Mouse (Mus musculus) stomach, embryonic 15.5 days (tissue): ENCODE measurements around the gene Dohh. TPM values are rescaled to one million over a fixed set of nuclear protein-coding genes. Genes with fewer than 3 reads are reported as not detected.

Experiments
- ATAC-seq: fragments of 200-750 bp; cut with Nextera tagmentation; 2 replicates; pipeline ENCODE4 v1.8.0; 2017; ENCODE audit warnings: low read depth, moderate number of reproducible peaks, moderate TSS enrichment; ENCODE audit not compliant: insufficient read depth, low FRiP score
- H3K27ac ChIP-seq: fragments of 300-500 bp; sonication (generic); 2 replicates; pipeline ENCODE4 v1.5.1; 2015; ENCODE audit warnings: mild to moderate bottlenecking, inconsistent platforms
- H3K27me3 ChIP-seq: fragments of 300-500 bp; sonication (generic); replicated peaks from 2 replicates; pipeline ENCODE4 v1.6.1; 2015; ENCODE audit warnings: inconsistent platforms
- H3K36me3 ChIP-seq: fragments of 300-500 bp; sonication (generic); 2 replicates; pipeline ENCODE4 v1.6.1; 2015; ENCODE audit warnings: inconsistent platforms
- H3K4me1 ChIP-seq: fragments of 300-500 bp; sonication (generic); 2 replicates; pipeline ENCODE4 v1.6.1; 2015; ENCODE audit warnings: inconsistent platforms
- H3K4me2 ChIP-seq: fragments of 300-500 bp; sonication (generic); 2 replicates; pipeline ENCODE4 v1.6.1; 2015; ENCODE audit warnings: mild to moderate bottlenecking, inconsistent platforms
- H3K4me3 ChIP-seq: fragments of 300-500 bp; sonication (generic); replicated peaks from 2 replicates; pipeline ENCODE4 v1.5.1; 2015; ENCODE audit warnings: inconsistent platforms
- H3K9ac ChIP-seq: fragments of 300-500 bp; sonication (generic); 2 replicates; pipeline ENCODE4 v1.6.1; 2015; ENCODE audit warnings: inconsistent platforms
- H3K9me3 ChIP-seq: fragments of 300-500 bp; sonication (generic); 2 replicates; pipeline ENCODE4 v1.6.1; 2016; ENCODE audit warnings: inconsistent platforms
- WGBS: fragments of 180-500 bp; shearing (Covaris S2); methylation state at CpG from one replicate; pipeline ENCODE4 v1.1.7; 2015; 5-methylcytosine and 5-hydroxymethylcytosine counted together
- polyA plus RNA-seq: library from polyadenylated mRNA; unstranded; fragments of >200 nt; fragmentation: Nextera tagmentation; extraction: Ambion mirVana; gene quantifications from 2 replicates; pipeline ENCODE4 v1.2.1, GENCODE M21; 2015

The Dohh gene
- polyA plus RNA-seq, 1 experiment from 2014 or later = 78.9 TPM

DNA sequence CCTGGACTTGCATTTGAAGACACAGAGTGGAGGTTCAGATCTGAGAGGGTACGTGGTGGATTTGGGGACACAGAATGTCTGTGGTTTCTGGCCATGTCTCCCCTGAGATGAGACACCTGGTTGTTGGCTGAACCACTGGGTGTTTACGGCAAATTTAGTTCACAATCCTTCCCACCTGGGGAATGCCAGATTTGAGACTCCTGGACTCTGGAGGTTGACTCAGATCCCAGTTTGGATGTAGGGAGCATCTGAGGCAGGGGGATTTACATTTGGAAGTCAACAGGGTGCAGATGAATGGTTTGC is 6.9 kb upstream of the Dohh start:
- peak overlapping the region; percentile 81; the same call in 1 of the 2 replicates for H3K9ac ChIP-seq
- no peaks in the 10 kb centered on the region for H3K9me3 ChIP-seq
- no peaks in the 10 kb centered on the region for H3K27me3 ChIP-seq
- peak overlapping the region; percentile 68 for H3K27ac ChIP-seq
- H3K36me3 ChIP-seq = peaks cover 16% of the 10 kb centered on the region; the same call in 1 of the 2 replicates
- H3K4me2 ChIP-seq = peak overlapping the region; percentile 79
- ATAC-seq = no peak
- H3K4me3 ChIP-seq = peak overlapping the region; percentile 82
- 27% methylated on average over 2 of the region's 2 CpGs for WGBS
- H3K4me1 ChIP-seq = peaks cover 26% of the 10 kb centered on the region

DNA sequence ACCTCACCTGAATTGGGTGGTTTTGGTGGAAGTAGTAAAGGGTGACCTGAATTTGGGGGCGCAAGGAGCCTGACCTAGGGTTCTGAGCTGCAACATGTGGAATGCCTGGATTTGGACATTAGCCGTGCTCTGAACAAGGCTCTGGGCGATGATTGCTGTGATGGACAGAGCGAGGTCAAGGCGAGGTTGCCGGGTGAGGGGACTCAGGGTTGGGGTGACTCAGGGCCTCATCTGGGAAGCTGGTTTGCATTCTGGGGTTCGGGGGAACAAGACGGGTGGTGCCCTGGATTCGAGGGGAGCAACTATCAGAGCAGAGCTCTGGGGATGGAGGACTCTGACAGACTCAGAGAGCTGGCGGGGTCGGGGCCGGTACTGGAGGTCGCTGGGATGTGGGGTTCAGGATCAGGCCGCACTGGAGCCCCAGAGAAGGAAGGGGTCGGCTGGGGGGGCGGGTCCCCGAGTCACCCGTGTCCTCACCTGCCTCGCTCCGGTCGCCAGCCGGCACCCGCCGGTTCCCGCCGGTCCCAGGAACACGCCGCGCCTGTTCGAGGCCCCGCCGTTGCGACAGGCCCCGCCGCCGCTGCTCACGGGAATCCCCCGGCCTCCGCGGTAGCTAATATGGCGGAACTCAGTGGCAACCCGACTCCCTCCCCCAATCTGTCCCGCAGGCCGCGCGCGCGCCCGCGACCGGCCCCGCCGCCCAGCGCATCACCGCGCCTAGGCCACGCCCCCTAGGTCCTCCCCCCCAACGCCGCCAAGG is 6.3 kb upstream of the Dohh start, which contains the start of gene Fzr1:
TSS of gene Fzr1 (minus strand) at position 724 of the 760 bp plus-strand sequence.
- Histone ChIP-seq H3K9ac (peak within 1 kb of the TSS; percentile 81), H3K27me3 (no peaks in the 10 kb centered on the region), H3K4me2 (peak within 1 kb of the TSS; percentile 79), H3K27ac (peak within 1 kb of the TSS; percentile 74), H3K4me1 (peaks cover 26% of the 10 kb centered on the region), H3K4me3 (peak within 1 kb of the TSS; percentile 82), H3K36me3 (peaks cover 15% of the 10 kb centered on the region; the same call in 1 of the 2 replicates), H3K9me3 (no peaks in the 10 kb centered on the region)
- ATAC-seq = peak; percentile 3; the same call in 1 of the 2 replicates
- WGBS = 1% methylated on average over 49 of the region's 59 CpGs

DNA sequence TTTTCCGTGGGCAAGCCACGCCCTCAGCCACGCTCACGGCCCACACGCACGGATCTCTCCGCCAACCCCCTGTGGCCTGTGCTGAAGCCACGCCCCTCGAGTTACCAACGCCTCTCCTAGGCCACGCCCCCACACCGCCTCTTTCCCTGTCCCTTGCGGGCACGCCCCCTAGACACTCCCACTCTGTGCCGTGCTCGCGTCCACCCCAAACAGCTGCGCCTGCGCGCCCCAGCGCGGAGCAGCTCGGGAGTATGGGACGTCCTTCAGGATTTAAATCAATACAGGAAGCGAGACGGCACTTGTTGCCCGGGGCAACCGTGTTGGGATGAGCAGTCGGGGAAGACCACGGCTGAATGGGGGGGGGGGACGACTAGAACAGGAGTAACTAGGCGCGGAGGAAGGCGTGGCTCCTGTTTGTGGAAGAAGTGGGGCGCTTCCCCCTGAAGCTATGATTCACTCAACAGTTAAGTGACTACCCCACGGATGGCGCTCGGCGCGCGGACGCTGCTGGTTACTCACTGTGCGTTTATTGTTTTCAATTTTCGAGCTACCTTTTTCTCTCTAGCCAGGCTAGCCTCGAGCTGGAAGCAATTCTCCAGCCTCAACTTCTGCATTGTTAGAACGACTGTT is 5.6 kb upstream of the Dohh start:
- Histone ChIP-seq H3K4me2 (peak overlapping the region; percentile 79), H3K4me3 (peak overlapping the region; percentile 82), H3K27me3 (no peaks in the 10 kb centered on the region), H3K4me1 (peaks cover 23% of the 10 kb centered on the region), H3K9me3 (no peaks in the 10 kb centered on the region), H3K36me3 (peaks cover 8% of the 10 kb centered on the region; the same call in 1 of the 2 replicates), H3K9ac (peak overlapping the region; percentile 22; the same call in 1 of the 2 replicates), H3K27ac (peak overlapping the region; percentile 74)
- WGBS = under 1% methylated on average over 46 of the region's 46 CpGs
- peak; percentile 95 for ATAC-seq

DNA sequence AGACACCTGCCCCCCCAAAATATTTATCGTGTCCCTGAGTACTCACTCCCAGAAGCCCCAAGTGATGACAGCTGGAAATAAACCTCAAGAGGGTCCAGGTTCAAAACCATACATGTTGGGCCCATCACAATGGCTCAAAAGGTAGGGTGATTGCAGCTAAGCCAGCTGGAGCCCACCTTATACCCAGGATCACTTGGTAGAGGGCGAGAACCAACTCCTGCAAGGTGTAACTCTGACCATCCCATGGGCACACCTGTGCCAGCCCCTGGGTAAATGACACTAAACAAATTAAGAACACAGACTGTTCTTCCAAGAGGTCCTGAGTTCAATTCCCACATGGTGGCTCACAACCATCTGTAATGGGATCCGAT is 5.1 kb upstream of the Dohh start:
- Histone ChIP-seq H3K27ac (peak overlapping the region; percentile 74), H3K9me3 (no peaks in the 10 kb centered on the region), H3K9ac (peak overlapping the region; percentile 22; the same call in 1 of the 2 replicates), H3K4me2 (peak overlapping the region; percentile 63), H3K27me3 (no peaks in the 10 kb centered on the region), H3K4me1 (peaks cover 23% of the 10 kb centered on the region), H3K4me3 (peak overlapping the region; percentile 82), H3K36me3 (peaks cover 8% of the 10 kb centered on the region; the same call in 1 of the 2 replicates)
- ATAC-seq = no peak
- WGBS = 53% methylated on average over 3 of the region's 3 CpGs

DNA sequence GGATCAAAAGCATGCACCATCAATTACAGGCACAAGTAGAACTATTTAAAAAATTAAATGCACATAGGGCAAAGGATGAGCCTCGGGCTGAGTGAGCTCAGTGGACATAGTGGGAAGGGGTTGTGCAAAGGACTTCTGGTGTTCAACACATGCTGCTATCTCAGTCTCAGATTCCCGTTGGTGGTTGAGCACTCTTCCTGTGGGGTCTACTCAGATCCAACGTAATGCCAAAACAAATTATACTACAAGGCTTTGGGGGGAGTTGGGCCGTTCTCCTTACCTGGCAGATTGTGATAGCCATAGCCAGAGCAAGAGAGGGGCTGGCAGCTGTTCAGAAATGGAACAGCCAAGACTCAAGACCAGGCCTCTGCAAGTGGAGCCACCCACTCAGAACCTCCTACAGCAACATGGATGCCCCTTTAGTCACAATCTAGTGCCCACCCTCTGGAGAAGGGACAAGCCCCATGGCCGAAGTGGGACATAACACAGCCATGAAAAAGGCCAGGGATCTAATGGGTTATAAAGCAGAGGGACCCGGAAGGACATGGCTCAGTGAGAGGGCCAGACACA is 4.3 kb upstream of the Dohh start:
- H3K4me2 ChIP-seq = no peak overlapping the region
- WGBS = 83% methylated on average over 6 of the region's 6 CpGs
- no peak overlapping the region for H3K4me3 ChIP-seq
- H3K9ac ChIP-seq = no peak overlapping the region
- peaks cover 23% of the 10 kb centered on the region for H3K4me1 ChIP-seq
- H3K27ac ChIP-seq = no peak overlapping the region; the same call in 1 of the 2 replicates
- no peaks in the 10 kb centered on the region for H3K9me3 ChIP-seq
- peaks cover 8% of the 10 kb centered on the region; the same call in 1 of the 2 replicates for H3K36me3 ChIP-seq
- ATAC-seq = no peak
- no peaks in the 10 kb centered on the region for H3K27me3 ChIP-seq

DNA sequence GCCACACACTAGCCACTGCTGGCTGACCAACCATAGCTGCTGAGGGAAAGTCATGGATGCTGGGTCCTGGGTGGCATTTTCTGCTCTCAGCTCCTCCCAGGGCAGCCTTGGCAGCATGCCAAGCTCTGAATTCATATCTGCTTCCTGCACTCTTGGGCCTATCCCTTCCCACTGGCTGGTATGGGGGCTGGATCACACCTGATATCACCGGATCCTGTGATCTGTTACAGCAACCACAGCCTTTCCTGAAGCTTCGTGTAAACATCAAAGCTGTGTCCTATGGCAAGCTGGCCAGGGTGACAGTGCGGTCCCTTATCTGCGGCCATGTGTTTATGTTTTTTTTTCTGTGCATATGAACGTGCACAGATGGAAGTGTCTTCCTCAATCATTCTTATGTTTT is 2.2 kb upstream of the Dohh start:
- peak; percentile 40; the same call in 1 of the 2 replicates for ATAC-seq
- H3K4me1 ChIP-seq = peaks cover 14% of the 10 kb centered on the region
- no peak overlapping the region for H3K9ac ChIP-seq
- H3K4me3 ChIP-seq = no peak overlapping the region
- WGBS = 58% methylated on average over 5 of the region's 5 CpGs
- no peaks in the 10 kb centered on the region for H3K9me3 ChIP-seq
- peaks cover 14% of the 10 kb centered on the region; the same call in 1 of the 2 replicates for H3K36me3 ChIP-seq
- no peaks in the 10 kb centered on the region for H3K27me3 ChIP-seq
- peak overlapping the region; percentile 50; the same call in 1 of the 2 replicates for H3K27ac ChIP-seq
- no peak overlapping the region for H3K4me2 ChIP-seq

DNA sequence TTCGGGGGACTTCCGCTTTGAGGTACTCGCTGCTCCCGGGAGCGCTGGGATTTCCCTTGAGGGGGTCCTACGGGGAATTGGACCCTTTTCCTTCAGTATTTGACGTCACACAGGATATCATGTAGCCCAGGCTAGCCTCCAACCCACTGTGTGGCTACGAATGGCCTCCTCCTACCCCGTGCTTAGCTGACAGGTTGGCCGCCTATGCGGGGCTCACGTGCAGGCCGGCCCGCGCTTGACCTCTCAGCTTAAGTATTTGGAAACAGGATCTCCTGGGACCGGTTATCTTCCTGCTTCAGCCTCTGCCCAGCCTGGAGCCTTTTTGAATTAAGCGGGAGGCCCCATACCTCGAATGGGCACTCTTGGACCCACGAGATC is 366 bp downstream of the Dohh start:
- Histone ChIP-seq H3K4me1 (peaks cover 9% of the 10 kb centered on the region), H3K36me3 (peaks cover 27% of the 10 kb centered on the region; the same call in 1 of the 2 replicates), H3K9ac (peak overlapping the region; percentile 59), H3K9me3 (no peaks in the 10 kb centered on the region), H3K4me2 (peak overlapping the region; percentile 79), H3K27ac (peak overlapping the region; percentile 68), H3K27me3 (no peaks in the 10 kb centered on the region), H3K4me3 (peak overlapping the region; percentile 73)
- WGBS = under 1% methylated on average over 19 of the region's 19 CpGs
- ATAC-seq = 0 out of 2 replicates have a peak, but pooled peaks have one; percentile 0

DNA sequence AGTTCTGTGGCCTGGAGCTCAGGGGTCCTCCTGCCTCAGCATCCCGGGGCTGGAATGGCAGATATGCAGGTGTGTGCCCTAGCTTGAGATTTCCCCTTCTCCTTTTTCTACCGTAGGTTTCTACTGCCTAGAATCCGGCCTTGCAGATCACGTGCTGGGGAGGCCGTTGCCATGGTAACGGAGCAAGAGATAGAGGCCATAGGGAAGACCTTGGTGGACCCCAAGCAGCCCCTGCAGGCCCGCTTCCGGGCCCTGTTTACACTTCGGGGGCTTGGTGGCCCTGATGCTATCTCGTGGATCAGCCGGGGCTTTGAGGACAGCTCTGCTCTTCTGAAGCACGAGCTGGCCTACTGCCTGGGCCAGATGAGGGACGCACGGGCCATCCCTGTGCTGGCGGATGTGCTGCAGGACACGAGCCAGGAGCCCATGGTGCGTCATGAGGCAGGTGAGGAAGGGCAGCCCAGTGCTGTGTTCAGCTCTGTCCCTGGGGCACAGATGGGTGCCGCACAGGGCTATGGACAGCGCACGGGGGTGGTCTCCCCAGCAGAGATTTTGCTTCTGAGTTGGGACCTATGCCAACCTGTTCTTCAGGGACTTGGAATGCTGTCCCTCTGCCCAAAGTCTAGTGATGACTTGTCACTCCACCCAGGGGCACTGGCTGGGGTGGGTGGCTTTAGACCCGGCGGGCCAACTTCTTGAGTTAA is 1.5 kb downstream of the Dohh start:
- Histone ChIP-seq H3K36me3 (peaks cover 27% of the 10 kb centered on the region; the same call in 1 of the 2 replicates), H3K27ac (no peak overlapping the region), H3K4me1 (peaks cover 15% of the 10 kb centered on the region), H3K27me3 (no peaks in the 10 kb centered on the region), H3K9ac (no peak overlapping the region), H3K4me3 (peak overlapping the region; percentile 73), H3K4me2 (peak overlapping the region; percentile 79), H3K9me3 (no peaks in the 10 kb centered on the region)
- no peak for ATAC-seq
- WGBS = 67% methylated on average over 22 of the region's 22 CpGs

DNA sequence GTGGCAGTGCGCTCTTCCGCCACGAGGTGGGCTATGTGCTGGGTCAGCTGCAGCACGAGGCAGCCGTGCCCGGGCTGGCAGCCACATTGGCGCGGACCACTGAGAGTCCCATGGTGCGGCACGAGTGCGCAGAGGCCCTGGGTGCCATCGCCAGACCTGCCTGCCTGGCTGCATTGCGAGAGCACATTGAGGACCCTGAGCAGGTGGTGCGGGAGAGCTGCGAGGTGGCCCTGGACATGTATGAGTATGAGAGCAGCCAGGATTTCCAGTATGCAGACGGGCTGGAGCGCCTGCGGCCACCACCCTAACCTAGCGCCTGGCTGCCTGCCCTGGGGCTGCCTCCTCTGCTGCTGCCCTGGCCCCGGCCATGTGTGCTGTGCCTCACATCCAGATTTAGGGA is 3.5 kb downstream of the Dohh start:
- Histone ChIP-seq H3K4me3 (no peak overlapping the region), H3K9ac (no peak overlapping the region), H3K27me3 (no peaks in the 10 kb centered on the region), H3K27ac (no peak overlapping the region), H3K4me1 (peaks cover 20% of the 10 kb centered on the region), H3K36me3 (peaks cover 27% of the 10 kb centered on the region; the same call in 1 of the 2 replicates), H3K4me2 (no peak overlapping the region), H3K9me3 (no peaks in the 10 kb centered on the region)
- WGBS = 94% methylated on average over 20 of the region's 20 CpGs
- no peak for ATAC-seq

DNA sequence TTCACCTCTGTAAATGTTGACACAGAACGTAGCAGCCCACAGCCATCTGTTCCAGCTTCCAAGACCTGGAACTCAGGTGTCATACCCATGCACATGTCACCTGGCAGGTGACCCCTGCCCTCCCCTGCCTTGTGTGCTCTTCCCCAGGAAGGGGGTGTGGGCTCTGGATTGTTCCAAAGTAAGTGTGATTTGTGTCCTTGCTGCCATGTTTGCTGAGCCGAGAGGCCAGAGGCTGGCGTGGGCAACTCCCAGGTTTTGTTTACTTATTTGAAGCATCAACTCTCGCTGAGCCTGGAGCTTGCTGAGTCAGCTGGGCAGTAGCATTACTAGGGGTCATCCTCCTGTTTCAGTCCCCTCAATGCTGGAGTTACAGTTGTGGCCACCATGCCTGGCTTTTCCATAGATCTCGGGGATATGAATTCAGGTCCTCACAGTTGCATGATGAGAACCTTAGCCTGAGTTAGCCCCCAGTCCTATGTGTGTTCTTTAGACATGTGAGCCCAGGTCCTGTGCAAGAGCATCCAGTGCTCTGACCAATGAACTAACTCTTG is 4.4 kb downstream of the Dohh start, which contains the start of gene Gm48552:
TSS of gene Gm48552 (plus strand) at position 501 of the 551 bp plus-strand sequence.
- no peak within 1 kb of the TSS for H3K27ac ChIP-seq
- 55% methylated on average over 5 of the region's 5 CpGs for WGBS
- H3K9ac ChIP-seq = no peak within 1 kb of the TSS

DNA sequence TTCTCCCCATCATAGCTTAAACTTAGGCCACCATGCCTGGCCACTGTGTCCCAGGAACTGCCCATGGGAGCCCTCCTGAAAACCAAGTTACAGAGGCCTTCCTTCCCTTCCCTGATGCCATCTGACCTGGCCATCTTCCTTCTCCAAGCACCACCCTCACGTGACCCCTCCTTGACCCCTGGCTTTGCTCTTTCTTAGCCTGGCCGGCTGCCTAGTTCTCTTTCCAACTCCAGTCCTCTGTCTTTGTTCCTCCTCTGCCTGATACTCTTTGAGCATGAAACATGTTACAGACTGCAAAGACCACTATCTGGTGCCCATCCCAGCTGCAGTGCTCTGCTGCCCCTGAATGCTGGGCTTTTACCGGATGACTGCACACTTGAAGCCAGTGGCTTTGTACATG is 5.1 kb downstream of the Dohh start:
- H3K27ac ChIP-seq = no peak overlapping the region

More for the DNA sequence above, 4.4 kb downstream of the Dohh start, which contains the start of gene Gm48552:
- Histone ChIP-seq H3K4me2 (no peak within 1 kb of the TSS), H3K4me1 (peaks cover 28% of the 10 kb centered on the region), H3K9me3 (no peaks in the 10 kb centered on the region), H3K4me3 (no peak within 1 kb of the TSS), H3K36me3 (peaks cover 27% of the 10 kb centered on the region; the same call in 1 of the 2 replicates), H3K27me3 (no peaks in the 10 kb centered on the region)
- no peak for ATAC-seq

More for the DNA sequence above, 5.1 kb downstream of the Dohh start:
- H3K36me3 ChIP-seq = peaks cover 27% of the 10 kb centered on the region; the same call in 1 of the 2 replicates
- no peaks in the 10 kb centered on the region for H3K27me3 ChIP-seq
- no peak overlapping the region for H3K4me2 ChIP-seq
- no peak overlapping the region for H3K4me3 ChIP-seq
- H3K9ac ChIP-seq = no peak overlapping the region
- no peak for ATAC-seq
- H3K4me1 ChIP-seq = peaks cover 32% of the 10 kb centered on the region
- WGBS = 51% methylated on average over 3 of the region's 3 CpGs
- H3K9me3 ChIP-seq = no peaks in the 10 kb centered on the region
